Mouse (Mus musculus) cerebellum, postnatal 4 days (tissue): Measurements from ENCODE around the gene Gm10053.
A peak's percentile ranks its signal among the peaks of the same experiment; 100 is the strongest.

Source experiments
- DNase-seq, 2 experiments: peaks; one replicate each; pipeline ENCODE4 v3.0.0; 2022; ENCODE audit warnings: low spot score in 2 of 2, mixed read lengths in 1 of 2

Gene Gm10053

GRCm38 (mm10) chr19:24899578-24900544 lies 24.4 kb downstream of the Gm10053 start:
- DNase-seq: peak in 1 of 2 experiments; percentile 11

GRCm38 (mm10) chr19:24900581-24901220 lies 25.2 kb downstream of the Gm10053 start, which contains the start of gene Foxd4:
TSS of gene Foxd4 (minus strand) at chr19:24901197.
- DNase-seq: no peak

GRCm38 (mm10) chr19:24901666-24902065 lies 26.2 kb downstream of the Gm10053 start:
- no peak for DNase-seq

GRCm38 (mm10) chr19:24902256-24902655 lies 26.8 kb downstream of the Gm10053 start:
- DNase-seq: no peak

GRCm38 (mm10) chr19:24902821-24903220 lies 27.3 kb downstream of the Gm10053 start:
- no peak for DNase-seq

GRCm38 (mm10) chr19:24907655-24908054 lies 32.2 kb downstream of the Gm10053 start:
- no peak for DNase-seq

GRCm38 (mm10) chr19:24908385-24909155 lies 33.1 kb downstream of the Gm10053 start:
- DNase-seq: no peak

- DNase-seq: no peak
Observed at GRCm38 (mm10) chr19:24920866-24921265, 45.4 kb downstream of the Gm10053 start.
